Mouse (Mus musculus) midbrain, embryonic 12.5 days (tissue): ENCODE measurements at regions not wholly inside any gene's neighbourhood (a gene's known extent, or its start where the extent isn't known, plus 50 kb on each side); places are given as distances from the start of the nearest gene placed in this dataset.

ENCODE experiments used
- ATAC-seq: fragments of 200-750 bp; cut with Nextera tagmentation; 2 replicates; pipeline ENCODE4 v1.8.0; 2017; ENCODE audit warnings: low read depth, moderate TSS enrichment, moderate library complexity; ENCODE audit not compliant: low FRiP score
- H3K27ac ChIP-seq: fragments of 300-500 bp; sonication (generic); replicated peaks from 2 replicates; pipeline ENCODE4 v1.5.1; 2016; ENCODE audit warnings: mild to moderate bottlenecking
- H3K27me3 ChIP-seq: fragments of 300-500 bp; sonication (generic); 2 replicates; pipeline ENCODE4 v1.6.1; 2016; ENCODE audit warnings: mild to moderate bottlenecking
- H3K36me3 ChIP-seq: fragments of 300-500 bp; sonication (generic); 2 replicates; pipeline ENCODE4 v1.6.1; 2016
- H3K4me1 ChIP-seq: fragments of 300-500 bp; sonication (generic); 2 replicates; pipeline ENCODE4 v1.6.1; 2016
- H3K4me2 ChIP-seq: fragments of 300-500 bp; sonication (generic); replicated peaks from 2 replicates; pipeline ENCODE4 v1.6.1; 2016; ENCODE audit warnings: mild to moderate bottlenecking, moderate library complexity
- H3K4me3 ChIP-seq: fragments of 300-500 bp; sonication (generic); 2 replicates; pipeline ENCODE4 v1.5.1; 2016; ENCODE audit warnings: mild to moderate bottlenecking
- H3K9ac ChIP-seq: fragments of 300-500 bp; sonication (generic); replicated peaks from 2 replicates; pipeline ENCODE4 v1.6.1; 2016; ENCODE audit warnings: mild to moderate bottlenecking, moderate library complexity
- H3K9me3 ChIP-seq: fragments of 300-500 bp; sonication (generic); 2 replicates; pipeline ENCODE4 v1.6.1; 2016; ENCODE audit warnings: mild to moderate bottlenecking
- WGBS: fragments of 180-500 bp; shearing (Covaris S2); methylation state at CpG from one replicate; pipeline ENCODE4 v1.1.7; 2016; 5-methylcytosine and 5-hydroxymethylcytosine counted together

DNA sequence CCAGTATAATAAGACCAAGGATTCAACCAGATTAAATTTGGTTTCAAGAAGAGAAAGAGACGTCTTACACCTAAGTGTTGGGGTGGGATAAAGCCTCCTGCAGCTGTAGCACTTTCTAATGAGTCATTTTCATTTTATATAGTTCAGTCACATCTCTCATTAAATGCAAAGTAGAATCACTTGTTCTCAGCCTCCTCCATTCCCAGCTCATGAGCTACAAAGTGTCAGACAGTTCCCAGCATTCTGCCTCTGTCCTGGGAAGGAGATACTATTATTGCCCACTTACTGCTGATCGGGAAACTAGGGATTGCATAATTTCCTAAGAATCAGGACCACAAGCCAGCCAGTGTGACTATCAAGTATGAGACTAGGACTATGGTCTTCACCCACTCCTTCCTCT, 158.9 kb downstream of the Tph2 start:
- no peaks in the 10 kb centered on the region for H3K36me3 ChIP-seq
- no peaks in the 10 kb centered on the region for H3K27me3 ChIP-seq
- no peak overlapping the region for H3K9ac ChIP-seq
- no peak for ATAC-seq
- WGBS = 86% methylated on average over 2 of the region's 2 CpGs
- H3K27ac ChIP-seq = no peak overlapping the region
- no peak overlapping the region for H3K4me2 ChIP-seq
- no peak overlapping the region for H3K4me3 ChIP-seq
- no peaks in the 10 kb centered on the region for H3K4me1 ChIP-seq
- H3K9me3 ChIP-seq = no peaks in the 10 kb centered on the region

- H3K36me3 ChIP-seq = no peaks in the 10 kb centered on the region
- H3K27me3 ChIP-seq = no peaks in the 10 kb centered on the region
- H3K9me3 ChIP-seq = no peaks in the 10 kb centered on the region
- no peak overlapping the region for H3K4me3 ChIP-seq
- H3K27ac ChIP-seq = no peak overlapping the region
- no peaks in the 10 kb centered on the region for H3K4me1 ChIP-seq
- no peak for ATAC-seq
- 63% methylated on average over 9 of the region's 9 CpGs for WGBS
- no peak overlapping the region for H3K9ac ChIP-seq
- H3K4me2 ChIP-seq = no peak overlapping the region
Measured at GRCm38 (mm10) chr10:115019443-115019842, 165.4 kb downstream of the Tph2 start.

- Histone ChIP-seq H3K4me2 (peak overlapping the region; percentile 35), H3K9ac (no peak overlapping the region), H3K4me1 (peaks cover 3% of the 10 kb centered on the region), H3K27me3 (no peaks in the 10 kb centered on the region), H3K4me3 (no peak overlapping the region), H3K27ac (peak overlapping the region; percentile 58), H3K9me3 (no peaks in the 10 kb centered on the region), H3K36me3 (no peaks in the 10 kb centered on the region)
- ATAC-seq = peak; percentile 44
- WGBS = 20% methylated on average over 11 of the region's 11 CpGs
Measured at GRCm38 (mm10) chr10:115013491-115014001, 171.3 kb downstream of the Tph2 start.

- ATAC-seq = peak; percentile 59
Measured at GRCm38 (mm10) chr10:115012922-115013321, 171.9 kb downstream of the Tph2 start.

DNA sequence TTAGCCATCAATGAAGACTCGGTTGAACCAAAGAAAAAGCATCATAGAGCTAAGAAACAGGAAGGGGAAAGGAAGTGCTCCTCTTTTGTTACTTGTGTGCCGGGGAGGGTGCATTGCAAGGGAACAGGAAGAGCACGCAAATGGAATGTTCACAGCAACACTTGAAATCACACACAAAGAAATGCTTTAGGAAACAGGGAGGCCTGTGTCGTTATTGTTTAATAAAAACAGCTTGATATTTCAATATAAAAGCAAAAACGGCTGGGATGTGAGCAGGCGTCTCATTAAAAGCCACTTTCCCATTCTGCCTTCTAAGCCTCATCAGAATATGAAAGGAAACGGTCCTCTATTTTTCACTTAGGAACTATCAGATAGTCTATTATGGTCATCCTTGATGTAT, 172.5 kb downstream of the Tph2 start:
- no peak; the same call in 1 of the 2 replicates for ATAC-seq

More at GRCm38 (mm10) chr10:115012922-115013321, 171.9 kb downstream of the Tph2 start:
- WGBS = 58% methylated on average over 6 of the region's 6 CpGs
- Histone ChIP-seq H3K27me3 (no peaks in the 10 kb centered on the region), H3K4me3 (no peak overlapping the region), H3K4me2 (no peak overlapping the region), H3K9ac (no peak overlapping the region), H3K4me1 (peaks cover 3% of the 10 kb centered on the region), H3K9me3 (no peaks in the 10 kb centered on the region), H3K36me3 (no peaks in the 10 kb centered on the region), H3K27ac (peak overlapping the region; percentile 58; the same call in 1 of the 2 replicates)

GRCm38 (mm10) chr10:115011911-115012310, 172.9 kb downstream of the Tph2 start:
- no peak for ATAC-seq
- Histone ChIP-seq H3K4me2 (no peak overlapping the region), H3K27me3 (no peaks in the 10 kb centered on the region), H3K36me3 (no peaks in the 10 kb centered on the region), H3K27ac (no peak overlapping the region), H3K4me1 (peaks cover 3% of the 10 kb centered on the region), H3K9ac (no peak overlapping the region), H3K4me3 (no peak overlapping the region), H3K9me3 (no peaks in the 10 kb centered on the region)
- 75% methylated on average over 3 of the region's 3 CpGs for WGBS

More for the DNA sequence above, 172.5 kb downstream of the Tph2 start:
- Histone ChIP-seq H3K9me3 (no peaks in the 10 kb centered on the region), H3K27me3 (no peaks in the 10 kb centered on the region), H3K9ac (no peak overlapping the region), H3K4me1 (peaks cover 3% of the 10 kb centered on the region), H3K36me3 (no peaks in the 10 kb centered on the region), H3K4me2 (no peak overlapping the region), H3K4me3 (no peak overlapping the region), H3K27ac (no peak overlapping the region)
- WGBS = 35% methylated on average over 7 of the region's 7 CpGs

- Histone ChIP-seq H3K27me3 (no peaks in the 10 kb centered on the region), H3K27ac (no peak overlapping the region), H3K4me3 (no peak overlapping the region), H3K9me3 (no peaks in the 10 kb centered on the region), H3K4me1 (no peaks in the 10 kb centered on the region), H3K4me2 (no peak overlapping the region), H3K9ac (no peak overlapping the region), H3K36me3 (no peaks in the 10 kb centered on the region)
- WGBS = 82% methylated on average over 3 of the region's 3 CpGs
- no peak for ATAC-seq
Measured at GRCm38 (mm10) chr10:114996400-114996799, 188.4 kb downstream of the Tph2 start.

DNA sequence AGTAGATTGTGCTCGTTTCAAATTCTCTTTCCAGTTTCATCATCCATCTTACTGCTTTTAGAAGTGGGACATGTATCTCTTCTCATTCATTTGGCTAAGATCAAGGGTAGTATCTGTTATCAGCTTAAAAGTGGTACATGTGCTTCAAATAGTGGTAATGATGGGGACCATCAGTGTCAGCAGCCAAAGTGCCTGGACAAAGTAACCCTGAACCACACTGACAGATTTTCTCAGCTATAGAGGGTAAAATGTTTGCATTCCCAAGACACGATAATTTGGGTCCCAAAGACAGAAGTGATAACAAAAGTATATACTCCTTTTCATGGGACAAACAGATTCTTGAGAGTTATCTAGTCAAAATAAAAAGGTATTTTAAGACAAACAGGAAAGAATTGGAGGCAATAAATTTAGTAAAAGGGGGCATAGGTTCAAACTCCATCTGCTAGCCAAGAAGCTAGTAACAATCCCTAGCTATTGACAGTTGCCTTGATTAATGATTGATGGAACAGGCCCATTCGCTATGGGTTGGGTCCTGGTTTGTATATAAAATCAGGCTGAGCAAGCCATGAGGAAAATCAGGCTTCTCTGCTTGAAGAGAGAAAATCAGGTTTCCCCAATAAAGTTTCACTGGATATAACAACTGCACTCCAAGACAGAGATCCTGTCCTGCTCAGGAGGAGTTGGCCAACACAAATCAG, 189.5 kb downstream of the Tph2 start:
- Histone ChIP-seq H3K9ac (no peak overlapping the region), H3K27ac (no peak overlapping the region), H3K4me2 (no peak overlapping the region), H3K27me3 (no peaks in the 10 kb centered on the region), H3K4me1 (no peaks in the 10 kb centered on the region), H3K36me3 (no peaks in the 10 kb centered on the region), H3K4me3 (no peak overlapping the region), H3K9me3 (no peaks in the 10 kb centered on the region)
- whole genome bisulfite sequencing = 83% methylated on average over 3 of the region's 3 CpGs
- no peak for ATAC-seq

GRCm38 (mm10) chr10:114988453-114989226, 186.5 kb upstream of the Trhde start:
- Histone ChIP-seq H3K4me1 (no peaks in the 10 kb centered on the region), H3K4me2 (no peak overlapping the region), H3K27me3 (no peaks in the 10 kb centered on the region), H3K9ac (no peak overlapping the region), H3K36me3 (no peaks in the 10 kb centered on the region), H3K27ac (no peak overlapping the region), H3K4me3 (no peak overlapping the region), H3K9me3 (no peaks in the 10 kb centered on the region)
- WGBS = 91% methylated on average over 8 of the region's 8 CpGs
- no peak for ATAC-seq

GRCm38 (mm10) chr10:114972364-114972763, 170.3 kb upstream of the Trhde start:
- H3K4me1 ChIP-seq = no peaks in the 10 kb centered on the region
- WGBS = 92% methylated on average over 2 of the region's 2 CpGs
- ATAC-seq = no peak

GRCm38 (mm10) chr10:114963656-114964055, 161.5 kb upstream of the Trhde start:
- H3K27me3 ChIP-seq = no peaks in the 10 kb centered on the region
- no peaks in the 10 kb centered on the region for H3K9me3 ChIP-seq
- no peak overlapping the region for H3K9ac ChIP-seq
- H3K4me3 ChIP-seq = no peak overlapping the region
- 91% methylated on average over 2 of the region's 2 CpGs for WGBS
- no peak overlapping the region for H3K27ac ChIP-seq
- no peak overlapping the region for H3K4me2 ChIP-seq
- no peaks in the 10 kb centered on the region for H3K36me3 ChIP-seq
- H3K4me1 ChIP-seq = no peaks in the 10 kb centered on the region
- ATAC-seq = no peak

More at GRCm38 (mm10) chr10:114972364-114972763, 170.3 kb upstream of the Trhde start:
- H3K9me3 ChIP-seq = no peaks in the 10 kb centered on the region
- H3K27me3 ChIP-seq = no peaks in the 10 kb centered on the region
- H3K4me3 ChIP-seq = no peak overlapping the region
- H3K27ac ChIP-seq = no peak overlapping the region
- H3K36me3 ChIP-seq = no peaks in the 10 kb centered on the region
- H3K4me2 ChIP-seq = no peak overlapping the region
- no peak overlapping the region for H3K9ac ChIP-seq

GRCm38 (mm10) chr10:114957909-114958308, 155.8 kb upstream of the Trhde start:
- WGBS = 31% methylated on average over 3 of the region's 3 CpGs
- H3K4me1 ChIP-seq = no peaks in the 10 kb centered on the region

More at GRCm38 (mm10) chr10:114957909-114958308, 155.8 kb upstream of the Trhde start:
- H3K9me3 ChIP-seq = no peaks in the 10 kb centered on the region
- no peak overlapping the region for H3K4me3 ChIP-seq
- no peaks in the 10 kb centered on the region for H3K36me3 ChIP-seq
- no peaks in the 10 kb centered on the region for H3K27me3 ChIP-seq
- H3K9ac ChIP-seq = no peak overlapping the region
- H3K4me2 ChIP-seq = no peak overlapping the region
- H3K27ac ChIP-seq = no peak overlapping the region
- ATAC-seq = no peak
